Mouse (Mus musculus) central nervous system, embryonic 11.5 days (tissue): ENCODE results near the gene 1700011L22Rik. TPM values are rescaled to one million over a fixed set of nuclear protein-coding genes. Genes with fewer than 3 reads are reported as not detected.

Experiments used
- polyA plus RNA-seq: library from polyadenylated mRNA; depleted of rRNA; stranded (reverse); fragments of >200 nt; gene quantifications from 2 replicates; pipeline ENCODE4 v1.2.3, GENCODE M21; 2012; rRNA removed

1700011L22Rik gene
- polyA plus RNA-seq, result 0.05 TPM in 1 of 2 replicates, not detected in the other

DNA sequence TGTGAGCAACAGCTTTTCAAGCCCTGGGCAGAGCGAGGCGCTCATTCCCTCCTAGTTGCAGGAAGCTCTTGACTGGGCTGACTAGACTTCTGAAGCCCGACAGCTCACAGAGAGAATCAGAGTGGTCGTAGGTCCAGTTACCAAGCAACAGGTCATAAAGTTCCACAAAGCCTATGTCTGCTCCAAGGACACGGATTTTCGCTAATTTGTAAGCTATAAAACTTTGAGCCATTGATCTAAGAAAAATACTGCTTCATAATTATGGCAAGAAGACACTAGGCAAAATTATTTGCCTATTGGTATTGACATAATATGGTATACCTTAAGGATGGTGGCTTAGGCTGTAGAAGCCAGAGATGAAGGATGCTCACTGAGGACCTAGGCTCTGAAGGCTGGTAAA is at the start of gene 1700011L22Rik:
Gene 1700011L22Rik (minus strand): TSS at position 101 of the 400 bp plus-strand sequence.

DNA sequence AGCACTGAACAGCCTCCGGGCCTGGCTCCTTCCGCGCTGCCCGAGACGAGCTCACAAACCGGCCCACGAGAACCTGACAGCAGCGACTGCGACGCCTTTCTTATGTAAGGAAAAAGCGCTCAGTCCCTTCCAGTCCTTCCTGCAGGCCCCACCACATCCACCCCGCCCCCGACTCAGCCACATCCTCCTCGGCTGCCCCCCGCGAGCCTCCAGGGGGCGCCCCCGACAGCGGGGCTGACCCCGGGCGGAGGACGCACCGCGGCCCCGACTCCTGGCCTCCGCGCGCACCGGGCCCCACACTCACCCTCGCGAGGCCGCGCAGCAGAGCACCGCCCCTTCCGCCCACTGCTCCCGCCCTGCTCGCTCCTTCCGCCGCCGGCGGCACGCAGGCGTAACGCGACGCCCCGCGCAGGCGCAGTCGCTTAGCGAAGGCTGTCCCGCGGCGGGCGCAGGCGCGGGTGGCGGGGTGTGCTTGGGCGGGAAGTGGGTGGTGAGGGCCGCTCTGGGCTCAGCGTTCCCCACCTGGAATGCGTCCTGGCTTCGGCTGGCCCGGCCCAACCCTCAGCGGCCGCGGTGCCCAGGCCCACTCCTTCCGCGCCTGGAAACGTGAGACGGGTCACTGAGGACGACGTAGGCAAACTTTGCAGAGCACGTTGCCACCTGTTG is 46.4 kb upstream of the 1700011L22Rik start, which contains the start of gene Mmaa:
Gene Mmaa (minus strand): TSS at position 328 of the 666 bp plus-strand sequence.

Other genes starting within 250 kb of the 1700011L22Rik start
- 24.4 and 34.8 TPM in 2 replicates for gene Zfp827, start 220.1 kb downstream of the 1700011L22Rik start, polyA plus RNA-seq
- gene Mmaa, start 46.4 kb upstream of the 1700011L22Rik start, polyA plus RNA-seq, result 13.2 and 13.8 TPM in 2 replicates
- gene Smad1, start 150.9 kb upstream of the 1700011L22Rik start, polyA plus RNA-seq, result 36.7 and 40.6 TPM in 2 replicates